Mouse (Mus musculus) subcutaneous adipose tissue, adult 2 months (tissue): ENCODE results near the gene Gm5129. TPM values are rescaled to one million over a fixed set of nuclear protein-coding genes. Genes with fewer than 3 reads are reported as not detected.

ENCODE experiments used
- polyA plus RNA-seq: library from polyadenylated mRNA; depleted of rRNA; stranded (reverse); fragments of >200 nt; gene quantifications from 2 replicates; pipeline ENCODE4 v1.2.3, GENCODE M21; 2012; ENCODE audit warnings: low replicate concordance; rRNA removed

The Gm5129 gene
- not detected in 2 replicates for polyA plus RNA-seq

DNA sequence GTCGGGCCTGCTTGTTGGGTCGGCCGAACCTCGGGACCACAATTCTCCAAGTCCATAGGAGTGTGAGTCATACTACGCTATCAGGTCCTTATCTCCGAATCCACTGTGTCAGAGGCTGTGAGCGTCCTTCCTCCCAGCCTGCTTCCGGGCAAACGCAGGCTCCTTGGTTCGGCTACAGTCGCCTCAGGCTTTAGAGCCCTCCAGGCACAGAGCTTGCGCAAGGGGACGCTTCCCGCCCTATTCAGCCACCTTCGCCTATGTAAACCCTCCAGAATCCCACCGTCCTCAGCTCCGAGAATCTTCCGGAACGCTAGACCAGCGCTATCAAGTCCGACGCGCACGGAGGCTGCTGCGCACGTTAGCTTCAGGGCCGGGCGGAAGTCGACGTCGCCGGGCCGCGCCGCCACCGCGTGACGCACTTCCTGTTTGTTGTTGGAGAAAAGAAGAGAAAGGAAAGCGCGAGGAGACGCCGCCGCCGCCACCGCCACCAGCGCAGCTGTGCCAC, at the start of gene Gm5129, which contains the start of gene Dnajb6:
Gm5129 (minus strand) TSS at position 380 of the 505 bp plus-strand sequence.
Dnajb6 (plus strand) TSS at position 132 of the 505 bp plus-strand sequence.

Other genes starting within 250 kb of the Gm5129 start
- 18.3 and 23.4 TPM in 2 replicates for gene Ube3c, start 166.7 kb downstream of the Gm5129 start, polyA plus RNA-seq
- 24.1 and 40.2 TPM in 2 replicates for gene Dnajb6, start 248 bp downstream of the Gm5129 start, polyA plus RNA-seq